Mouse (Mus musculus) left cerebral cortex, postnatal 36 days (tissue): ENCODE measurements at regions not wholly inside any gene's neighbourhood (a gene's known extent, or its start where the extent isn't known, plus 50 kb on each side); places are given as distances from the start of the nearest gene placed in this dataset.

Experiments used
- DNase-seq, 2 experiments: peaks; one replicate each; pipeline ENCODE4 v3.0.0; 2021 to 2022; ENCODE audit warnings: low spot score in 2 of 2, mixed read lengths in 1 of 2
- intact Hi-C: fragments of 180-260 bp; cut with DNase I; formaldehyde crosslinking; loops from one replicate; pipeline ENCODE4 v1.15.1; 2025

- intact Hi-C loops, result no loop called here
- DNase-seq, result no peak
These were observed 116.8 kb downstream of the Zfp326 start for GRCm38 (mm10) chr5:105993066-105993760.

DNA sequence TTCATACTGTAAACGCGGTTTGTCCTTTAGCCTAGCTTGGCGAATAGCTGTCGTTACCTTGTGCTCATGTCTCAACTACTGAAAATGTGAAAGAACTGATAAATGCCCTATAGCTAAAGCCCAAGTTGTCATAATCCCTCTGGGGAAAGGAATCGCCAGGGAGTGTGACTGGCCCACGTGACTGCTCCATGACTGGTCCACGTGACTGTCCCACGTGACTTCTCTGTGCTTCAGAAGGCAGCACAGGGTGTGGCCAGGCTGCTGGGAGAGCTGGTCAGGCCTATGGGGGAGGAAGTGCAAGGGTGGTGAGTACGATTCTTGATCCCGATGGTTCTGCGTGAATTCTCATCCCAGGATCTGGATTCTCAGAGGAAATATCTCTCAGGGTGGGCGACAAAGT, 114.4 kb downstream of the Zfp326 start:
- intact Hi-C loops, result no loop called here
- no peak for DNase-seq

- intact Hi-C loops, result no loop called here
- peak in 1 of 2 experiments; percentile 15 for DNase-seq
These were observed 110.0 kb downstream of the Zfp326 start for GRCm38 (mm10) chr5:105986401-105986800.

DNA sequence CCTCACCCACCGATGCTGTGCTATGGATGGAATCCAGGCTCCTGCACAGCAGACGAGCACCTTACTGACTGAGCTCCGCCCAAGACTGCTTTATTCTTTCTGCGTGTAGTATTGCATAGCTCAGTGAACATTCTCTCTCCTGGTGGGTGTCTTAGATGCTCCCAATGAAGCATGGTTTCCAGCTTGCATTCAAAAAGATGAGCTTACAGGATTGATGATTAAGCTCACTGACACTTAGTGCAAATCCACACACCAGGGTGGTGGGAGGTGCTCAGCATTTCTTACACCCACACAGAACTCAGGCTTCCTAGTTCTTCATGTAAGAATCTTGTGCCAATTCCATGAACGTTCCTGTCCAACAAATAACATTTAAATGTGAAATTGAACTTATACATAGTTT, 106.8 kb downstream of the Zfp326 start:
- DNase-seq, result no peak
- intact Hi-C loops, result no loop called here

DNA sequence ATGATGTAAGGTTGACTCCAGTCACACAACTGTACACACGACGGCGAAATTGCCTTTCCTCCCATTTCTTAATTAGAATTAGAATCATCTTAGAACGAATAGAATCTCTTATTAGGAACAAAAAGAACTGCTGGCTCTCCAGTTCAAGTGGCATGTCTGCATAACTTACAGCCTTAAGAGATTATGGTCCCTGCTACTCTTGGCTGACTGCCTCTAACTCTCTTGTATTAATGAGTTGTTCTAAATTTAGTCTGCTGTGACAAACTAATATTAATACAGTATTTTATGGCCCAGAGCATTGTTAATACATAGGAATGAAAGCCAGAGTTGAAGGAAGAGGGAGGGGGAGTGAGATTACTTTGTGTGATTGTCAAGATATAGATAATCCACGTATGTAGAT, 100.4 kb downstream of the Zfp326 start:
- no peak for DNase-seq
- intact Hi-C loops, result no loop called here

- intact Hi-C loops, result no loop called here
- no peak for DNase-seq
These were observed 99.7 kb downstream of the Zfp326 start for GRCm38 (mm10) chr5:105976076-105976475.

GRCm38 (mm10) chr5:105975275-105976011, 99.1 kb downstream of the Zfp326 start:
- intact Hi-C loops, result no loop called here
- no peak for DNase-seq

DNA sequence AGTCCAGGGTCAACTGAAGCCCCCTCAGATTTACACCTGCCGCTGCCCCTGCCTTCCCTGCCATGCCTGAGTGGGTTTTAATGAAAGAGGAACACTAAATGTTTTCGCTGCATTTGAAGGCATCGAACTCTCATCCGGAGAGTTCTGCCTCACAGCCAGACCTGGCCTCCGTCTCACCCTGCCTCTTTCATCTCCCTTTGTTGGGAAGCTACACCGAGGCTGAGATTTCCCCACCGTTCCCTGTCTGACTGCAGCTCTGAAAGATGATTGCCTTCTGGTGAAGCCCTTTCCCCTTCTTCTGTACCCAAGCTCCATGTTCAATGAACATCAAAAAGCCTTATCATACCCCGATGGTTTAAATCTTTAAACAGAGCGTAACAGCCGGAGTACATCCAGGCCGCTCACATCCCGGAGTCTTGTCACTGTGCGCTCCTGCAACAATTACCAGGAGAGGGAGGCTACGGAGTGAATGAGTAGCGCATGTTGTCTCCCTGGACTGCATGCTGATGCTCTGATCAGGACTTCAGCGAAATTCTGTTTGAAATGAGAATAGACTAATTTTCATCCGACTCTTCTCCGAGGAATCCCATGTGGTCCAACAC, 98.3 kb downstream of the Zfp326 start:
- intact Hi-C loops, result no loop called here
- DNase-seq, result no peak
